Mouse (Mus musculus) erythroblast, embryonic 14.5 days (primary cell): Measurements from ENCODE around the gene Fam20b.

ENCODE experiments used
- GATA1 ChIP-seq: IDR thresholded peaks from 2 replicates; pipeline ENCODE4 v1.6.1; 2012; ENCODE audit warnings: low read length, inconsistent platforms, mixed read lengths
- TAL1 ChIP-seq: IDR thresholded peaks from 3 replicates; pipeline ENCODE4 v1.6.1; 2012; ENCODE audit warnings: low read length, inconsistent platforms, mixed read lengths

DNA sequence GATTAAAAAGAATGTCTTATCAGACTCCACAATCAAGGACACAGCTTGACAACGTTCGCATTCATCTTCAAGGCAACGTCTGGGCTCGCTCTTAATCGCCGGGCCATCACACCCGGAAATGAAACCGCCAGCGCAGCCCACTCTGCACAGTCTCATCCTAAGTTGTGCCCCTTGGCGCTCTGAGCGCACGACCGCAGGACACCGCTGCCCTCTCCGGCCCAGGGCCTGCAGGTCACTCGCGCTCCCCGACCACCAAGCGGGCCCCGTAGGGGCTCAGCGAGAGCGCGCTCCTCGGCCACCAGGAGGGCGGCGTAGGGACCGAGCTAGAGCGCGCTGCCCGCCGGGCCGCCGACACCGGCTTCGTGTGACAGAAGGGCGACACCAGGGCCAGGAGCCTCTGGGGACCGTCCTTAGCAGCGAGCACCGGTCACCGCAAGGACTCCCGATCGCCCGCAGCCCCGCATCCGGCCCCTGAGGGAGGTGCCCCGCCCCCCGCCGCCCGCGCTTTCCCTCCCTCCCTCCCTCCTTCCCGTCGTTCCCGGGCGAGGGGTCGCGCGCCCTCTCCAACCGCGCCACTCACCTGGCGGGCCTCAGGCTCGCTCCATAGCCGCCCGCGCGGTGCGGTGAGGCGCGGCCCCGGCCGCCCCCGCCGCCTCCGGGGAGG is 468 bp downstream of the Fam20b start:
- TF ChIP-seq GATA1 (peak; percentile 77), TAL1 (no peak)
